Mouse (Mus musculus): Measurements from ENCODE around the gene Jagn1.

Gene Jagn1

GRCm38 (mm10) chr6:113442442-113443090, at the start of gene Jagn1:
Jagn1 (plus strand) TSS chr6:113442569.
- DNase-seq (ENCODE audit: low spot score): peak; percentile 90

GRCm38 (mm10) chr6:113393951-113394350, 48.4 kb upstream of the Jagn1 start:
- no peak for DNase-seq (ENCODE audit: low spot score)

GRCm38 (mm10) chr6:113394811-113395210, 47.6 kb upstream of the Jagn1 start:
- no peak for DNase-seq (ENCODE audit: low spot score)

- no peak for DNase-seq (ENCODE audit: low spot score)
These were observed 46.9 kb upstream of the Jagn1 start for GRCm38 (mm10) chr6:113395501-113395900.

GRCm38 (mm10) chr6:113396270-113397030, 45.9 kb upstream of the Jagn1 start:
- no peak for DNase-seq (ENCODE audit: low spot score)

- no peak for DNase-seq (ENCODE audit: low spot score)
These were observed 40.3 kb upstream of the Jagn1 start for GRCm38 (mm10) chr6:113402094-113402493.

- DNase-seq (ENCODE audit: low spot score): no peak
These were observed 37.5 kb upstream of the Jagn1 start for GRCm38 (mm10) chr6:113404649-113405448.

- no peak for DNase-seq (ENCODE audit: low spot score)
These were observed 36.9 kb upstream of the Jagn1 start for GRCm38 (mm10) chr6:113405483-113405882.

GRCm38 (mm10) chr6:113406683-113407082, 35.7 kb upstream of the Jagn1 start:
- no peak for DNase-seq (ENCODE audit: low spot score)

- no peak for DNase-seq (ENCODE audit: low spot score)
These were observed 32.4 kb upstream of the Jagn1 start for GRCm38 (mm10) chr6:113410001-113410400.

- no peak for DNase-seq (ENCODE audit: low spot score)
These were observed 26.0 kb upstream of the Jagn1 start for GRCm38 (mm10) chr6:113416416-113416815.

GRCm38 (mm10) chr6:113418441-113419198, 23.7 kb upstream of the Jagn1 start:
- no peak for DNase-seq (ENCODE audit: low spot score)

- peak; percentile 100 for DNase-seq (ENCODE audit: low spot score)
These were observed 23.2 kb upstream of the Jagn1 start, which contains the start of gene Rpusd3 for GRCm38 (mm10) chr6:113419199-113419587. Rpusd3 (minus strand) TSS chr6:113419340.

- DNase-seq (ENCODE audit: low spot score): no peak
These were observed 19.4 kb upstream of the Jagn1 start for GRCm38 (mm10) chr6:113423000-113423399.

GRCm38 (mm10) chr6:113424187-113424586, 18.2 kb upstream of the Jagn1 start:
- DNase-seq (ENCODE audit: low spot score): no peak

- no peak for DNase-seq (ENCODE audit: low spot score)
These were observed 15.7 kb upstream of the Jagn1 start for GRCm38 (mm10) chr6:113426696-113427095.

- peak; percentile 75 for DNase-seq (ENCODE audit: low spot score)
These were observed 15.0 kb upstream of the Jagn1 start for GRCm38 (mm10) chr6:113427397-113427796.

- no peak for DNase-seq (ENCODE audit: low spot score)
These were observed 14.4 kb upstream of the Jagn1 start for GRCm38 (mm10) chr6:113428006-113428405.

- no peak for DNase-seq (ENCODE audit: low spot score)
These were observed 12.4 kb upstream of the Jagn1 start for GRCm38 (mm10) chr6:113429965-113430364.

GRCm38 (mm10) chr6:113430846-113431245, 11.5 kb upstream of the Jagn1 start:
- no peak for DNase-seq (ENCODE audit: low spot score)

- no peak for DNase-seq (ENCODE audit: low spot score)
These were observed 10.6 kb upstream of the Jagn1 start for GRCm38 (mm10) chr6:113431801-113432200.

GRCm38 (mm10) chr6:113433661-113434060, 8.7 kb upstream of the Jagn1 start:
- DNase-seq (ENCODE audit: low spot score): no peak

All from testis, postnatal 10 days (tissue).